16 mouse cellular contexts compared by ENCODE assay signal in the genomic region with DNA sequence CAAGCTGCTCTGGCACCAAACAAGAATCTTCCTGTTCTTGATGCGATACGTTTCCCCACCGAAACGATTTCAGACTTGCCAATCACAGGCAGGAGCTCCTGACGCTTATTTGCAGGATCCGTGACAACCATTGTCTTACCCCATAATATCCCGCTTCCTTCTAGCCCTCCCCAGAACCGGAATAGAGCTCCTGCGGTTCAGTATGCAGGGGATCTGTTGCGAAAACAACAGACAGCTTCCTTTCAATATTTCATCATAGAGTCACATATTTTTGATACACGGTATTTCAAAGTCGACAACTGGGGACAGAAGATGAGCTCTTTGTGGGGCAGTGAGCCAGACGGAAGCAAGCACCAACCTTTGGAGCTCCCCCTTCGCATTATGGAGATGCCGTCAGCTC. TPM values are rescaled to one million over a fixed set of nuclear protein-coding genes. Genes with fewer than 3 reads are reported as not detected.
DNase-seq lines count a peak whose midpoint lies in the region; ATAC-seq and TF ChIP-seq lines count a peak whose summit lies in the region.
"Had no signal": no experiment of that assay in that cellular context is flagged by ENCODE, and none has a peak within 500 bp of the region (broad histone marks: within the 10 kb centered on the region; RNA-seq: fewer than 3 reads in every experiment).

No protein-coding gene starts in this region.

- peak overlapping the region; percentile 37 for H3K4me2 ChIP-seq in midbrain, embryonic 14.5 days (ENCODE audit: low read length)
- peak overlapping the region; percentile 46 for H3K4me2 ChIP-seq in hindbrain, postnatal 0 days (ENCODE audit: low read depth, low read length)
- peak overlapping the region; percentile 11; the same call in 1 of the 2 replicates for H3K4me2 ChIP-seq in neural tube, embryonic 15.5 days
- H3K4me2 ChIP-seq: embryonic facial prominence, embryonic 13.5 days; neural tube, embryonic 13.5 days had no signal

- no peak overlapping the region for H3K27ac ChIP-seq in midbrain, embryonic 14.5 days (replicated peaks; ENCODE audit: low read depth, low read length)
- no peak overlapping the region for H3K27ac ChIP-seq in midbrain, embryonic 10.5 days (replicated peaks)
- 0 out of 2 replicates have a peak overlapping the region, but pooled peaks have one; percentile 48 for H3K27ac ChIP-seq in hindbrain, postnatal 0 days
- no peak overlapping the region for H3K27ac ChIP-seq in neural tube, embryonic 15.5 days (replicated peaks)
- no peak overlapping the region for H3K27ac ChIP-seq in forebrain, embryonic 10.5 days
- H3K27ac ChIP-seq: embryonic facial prominence, embryonic 13.5 days; heart, adult 2 months; macrophage; neural tube, embryonic 13.5 days had no signal

- WGBS in midbrain, embryonic 14.5 days: 40% methylated on average over 15 of the region's 15 CpGs
- WGBS in midbrain, embryonic 10.5 days: 82% methylated on average over 15 of the region's 15 CpGs
- WGBS in hindbrain, postnatal 0 days: 27% methylated on average over 15 of the region's 15 CpGs
- 54% methylated on average over 15 of the region's 15 CpGs for WGBS in neural tube, embryonic 15.5 days
- WGBS in forebrain, embryonic 10.5 days: 82% methylated on average over 15 of the region's 15 CpGs

- ATAC-seq in midbrain, embryonic 14.5 days (ENCODE audit: low FRiP score, low TSS enrichment): no peak
- no peak for ATAC-seq in hindbrain, postnatal 0 days
- ATAC-seq in neural tube, embryonic 15.5 days (ENCODE audit: low FRiP score): no peak

- H3K4me1 ChIP-seq in midbrain, embryonic 14.5 days (ENCODE audit: control insufficient read depth, insufficient read depth, low read length): no peaks in the 10 kb centered on the region
- no peaks in the 10 kb centered on the region for H3K4me1 ChIP-seq in midbrain, embryonic 10.5 days
- H3K4me1 ChIP-seq in hindbrain, postnatal 0 days (ENCODE audit: insufficient read depth, low read length): no peaks in the 10 kb centered on the region
- H3K4me1 ChIP-seq in neural tube, embryonic 15.5 days: no peaks in the 10 kb centered on the region
- no peaks in the 10 kb centered on the region for H3K4me1 ChIP-seq in forebrain, embryonic 10.5 days
- H3K4me1 ChIP-seq: neural tube, embryonic 13.5 days had no signal

- no peak for TF ChIP-seq CTCF in hindbrain, postnatal 0 days (IDR thresholded peaks at IDR 0.05; ENCODE audit: low read depth)

- H3K27me3 ChIP-seq in midbrain, embryonic 14.5 days (ENCODE audit: control insufficient read depth, insufficient read depth, low read length): no peaks in the 10 kb centered on the region
- H3K27me3 ChIP-seq in midbrain, embryonic 10.5 days (ENCODE audit: low read depth, poor library complexity, severe bottlenecking): no peaks in the 10 kb centered on the region
- H3K27me3 ChIP-seq in hindbrain, postnatal 0 days (ENCODE audit: insufficient read depth, low read length): no peaks in the 10 kb centered on the region
- no peaks in the 10 kb centered on the region for H3K27me3 ChIP-seq in neural tube, embryonic 15.5 days (replicated peaks)
- H3K27me3 ChIP-seq in forebrain, embryonic 10.5 days (ENCODE audit: poor library complexity, severe bottlenecking): no peaks in the 10 kb centered on the region
- H3K27me3 ChIP-seq: embryonic facial prominence, embryonic 13.5 days; neural tube, embryonic 13.5 days had no signal

- intact Hi-C loops in heart, postnatal 36 days (cut with DNase I): no loop called here

- no peaks in the 10 kb centered on the region for H3K9me3 ChIP-seq in midbrain, embryonic 14.5 days (ENCODE audit: control insufficient read depth, low read length)
- H3K9me3 ChIP-seq in midbrain, embryonic 10.5 days (replicated peaks): no peaks in the 10 kb centered on the region
- no peaks in the 10 kb centered on the region for H3K9me3 ChIP-seq in hindbrain, postnatal 0 days (ENCODE audit: low read length)
- H3K9me3 ChIP-seq in neural tube, embryonic 15.5 days (replicated peaks): no peaks in the 10 kb centered on the region
- H3K9me3 ChIP-seq in forebrain, embryonic 10.5 days: no peaks in the 10 kb centered on the region
- H3K9me3 ChIP-seq: embryonic facial prominence, embryonic 13.5 days; neural tube, embryonic 13.5 days had no signal

- peak; percentile 78 for DNase-seq in heart, adult 11 months
- no peak for DNase-seq in heart, postnatal 36 days
- DNase-seq in midbrain, embryonic 14.5 days: peak; percentile 24
- DNase-seq in midbrain, embryonic 10.5 days (ENCODE audit: low spot score): no peak
- peak; percentile 33 for DNase-seq in hindbrain, postnatal 0 days (ENCODE audit: low spot score)
- no peak for DNase-seq in forebrain, embryonic 10.5 days (ENCODE audit: extremely low spot score, low spot score)
- DNase-seq in kidney, postnatal 25 days: no peak
- DNase-seq: cerebellum, adult 8-10 months; heart, adult 2 months; liver had no signal

- no peak overlapping the region for H3K4me3 ChIP-seq in midbrain, embryonic 14.5 days (replicated peaks; ENCODE audit: low read depth, low read length)
- no peak overlapping the region for H3K4me3 ChIP-seq in midbrain, embryonic 10.5 days
- H3K4me3 ChIP-seq in hindbrain, postnatal 0 days (ENCODE audit: low read length): peak overlapping the region; percentile 15; the same call in 1 of the 2 replicates
- H3K4me3 ChIP-seq in neural tube, embryonic 15.5 days (replicated peaks): no peak overlapping the region
- H3K4me3 ChIP-seq in forebrain, embryonic 10.5 days: no peak overlapping the region
- H3K4me3 ChIP-seq: embryonic facial prominence, embryonic 13.5 days; heart, adult 2 months; neural tube, embryonic 13.5 days had no signal

- no peaks in the 10 kb centered on the region for H3K36me3 ChIP-seq in midbrain, embryonic 14.5 days (ENCODE audit: control insufficient read depth, insufficient read depth, low read length)
- H3K36me3 ChIP-seq in midbrain, embryonic 10.5 days: no peaks in the 10 kb centered on the region
- no peaks in the 10 kb centered on the region for H3K36me3 ChIP-seq in hindbrain, postnatal 0 days (ENCODE audit: insufficient read depth, low read length)
- H3K36me3 ChIP-seq in neural tube, embryonic 15.5 days: no peaks in the 10 kb centered on the region
- no peaks in the 10 kb centered on the region for H3K36me3 ChIP-seq in forebrain, embryonic 10.5 days (replicated peaks)
- H3K36me3 ChIP-seq: embryonic facial prominence, embryonic 13.5 days; neural tube, embryonic 13.5 days had no signal

- no peak overlapping the region for H3K9ac ChIP-seq in midbrain, embryonic 14.5 days (replicated peaks; ENCODE audit: low read length)
- H3K9ac ChIP-seq in hindbrain, postnatal 0 days (replicated peaks; ENCODE audit: low read length): no peak overlapping the region
- no peak overlapping the region for H3K9ac ChIP-seq in neural tube, embryonic 15.5 days (replicated peaks)
- H3K9ac ChIP-seq: embryonic facial prominence, embryonic 13.5 days; neural tube, embryonic 13.5 days had no signal

RNA-seq across cellular contexts. Expression of gene Zfp648, which starts 55.8 kb away (rescaled TPM):
- not detected for total RNA-seq in heart, postnatal 36 days (2021)
- polyA plus RNA-seq in midbrain, embryonic 14.5 days (2014; fragmentation: Nextera tagmentation; extraction: Ambion mirVana): 0.23 and 0.36 TPM in 2 replicates
- polyA plus RNA-seq in midbrain, embryonic 10.5 days (2016; fragmentation: Nextera tagmentation; extraction: Ambion mirVana): not detected in 2 replicates
- total RNA-seq in hindbrain, postnatal 0 days (2014; rRNA removed): 1.4 and 2.0 TPM in 2 replicates
- 0.88 and 1.2 TPM in 2 replicates for polyA plus RNA-seq in hindbrain, postnatal 0 days (2015; fragmentation: Nextera tagmentation; extraction: Ambion mirVana)
- 1.7 and 2.2 TPM in 2 replicates for polyA plus RNA-seq in neural tube, embryonic 15.5 days (2015; fragmentation: Nextera tagmentation; extraction: Ambion mirVana)
- 0.10 TPM in 1 of 2 replicates, not detected in the other for polyA plus RNA-seq in forebrain, embryonic 10.5 days (2016; fragmentation: Nextera tagmentation; extraction: Ambion mirVana)
- total RNA-seq: heart, adult 2 months had no signal
- polyA plus RNA-seq: heart, adult 2 months; macrophage; small intestine, adult 2 months; testis, adult 2 months had no signal

Comparison
In these comparisons a context has a peak if more than half of its experiments do, and no peak if none do; other contexts are left out.
1. DNase-seq: peak in heart, adult 11 months (single experiment), midbrain, embryonic 14.5 days (single experiment) and hindbrain, postnatal 0 days (single experiment); none in heart, postnatal 36 days (0 of 2), midbrain, embryonic 10.5 days (single experiment), forebrain, embryonic 10.5 days (single experiment) and kidney, postnatal 25 days (0 of 2).
2. Peak in every context shown above with its lines, with median percentiles within 50 percentile points of each other: H3K4me2 ChIP-seq.